Mouse (Mus musculus): ENCODE data around the gene Mrap.

Mrap gene

DNA sequence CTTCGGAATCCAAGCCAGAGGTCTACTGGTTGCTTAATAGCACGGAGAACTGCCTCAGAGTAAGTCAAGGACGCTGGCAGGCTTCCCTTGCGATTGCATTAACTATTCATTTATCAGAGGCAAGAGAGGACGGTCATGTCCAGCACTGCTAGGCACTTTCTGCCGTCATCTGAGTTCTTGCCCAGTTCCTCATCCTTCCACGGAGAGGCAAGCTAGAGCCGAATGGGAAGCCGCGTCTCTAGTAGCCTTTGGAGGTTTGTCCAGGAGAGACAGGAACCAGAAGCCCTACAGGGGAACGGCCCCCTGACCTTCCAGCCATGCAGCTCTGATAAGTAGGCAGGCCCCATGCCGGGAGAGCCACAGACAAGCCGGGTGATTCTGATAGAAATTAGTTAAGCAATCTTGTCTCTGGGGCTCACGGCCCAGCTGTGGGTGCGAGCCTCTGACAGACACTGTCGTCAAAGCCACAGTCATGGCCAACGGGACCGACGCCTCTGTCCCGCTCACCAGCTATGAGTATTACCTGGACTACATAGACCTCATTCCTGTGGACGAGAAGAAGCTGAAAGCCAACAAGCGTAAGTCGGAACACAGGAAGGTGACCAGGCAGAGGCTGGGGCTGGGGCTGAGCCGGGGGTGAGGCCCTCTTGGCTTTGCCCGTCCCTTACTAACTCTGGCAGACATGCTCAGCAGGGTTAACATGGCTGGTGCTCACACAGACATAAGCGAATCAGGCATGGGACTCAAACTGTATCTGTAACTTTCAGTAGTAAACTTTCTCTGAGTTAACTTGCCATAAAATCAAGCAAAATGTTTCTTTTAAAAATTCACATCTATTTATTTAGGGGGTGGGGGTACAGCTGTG is at the start of gene Mrap:
TSS of gene Mrap (plus strand) at position 116 of the 865 bp plus-strand sequence.
- peak; percentile 98 for DNase-seq

DNA sequence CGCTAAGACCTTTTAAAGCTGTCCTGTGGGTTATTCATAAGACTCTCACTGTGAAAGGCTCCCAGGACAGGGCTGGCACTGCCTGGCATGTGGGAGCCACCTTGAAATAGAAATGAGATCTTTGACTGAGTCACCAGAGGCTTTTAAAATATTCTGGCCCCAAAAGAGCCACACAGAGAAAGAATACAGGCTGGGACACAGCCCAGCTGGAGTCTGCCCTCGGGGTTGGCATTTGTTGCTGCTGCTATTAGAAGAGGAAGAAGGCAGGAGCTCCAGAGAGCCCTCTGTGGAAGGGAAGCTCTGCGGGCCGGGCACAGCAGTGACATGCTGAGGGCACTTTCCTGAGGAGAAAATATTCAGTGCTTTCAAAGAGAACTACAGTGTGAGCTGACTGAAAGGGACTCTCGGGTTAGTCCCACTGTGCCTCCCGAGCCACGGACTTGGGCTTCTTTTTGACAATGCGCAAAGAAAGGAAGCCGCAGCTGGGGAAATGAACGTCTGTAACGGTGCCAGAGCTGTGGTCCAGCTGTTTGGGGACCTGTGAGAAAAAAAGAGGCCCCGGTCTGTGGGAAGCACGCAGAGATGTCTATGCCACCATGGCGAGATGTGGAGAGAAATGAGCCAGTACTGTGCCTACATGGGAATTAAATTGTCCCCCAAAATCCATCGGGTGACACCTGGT is 45.2 kb upstream of the Mrap start:
- DNase-seq = peak; percentile 95

DNA sequence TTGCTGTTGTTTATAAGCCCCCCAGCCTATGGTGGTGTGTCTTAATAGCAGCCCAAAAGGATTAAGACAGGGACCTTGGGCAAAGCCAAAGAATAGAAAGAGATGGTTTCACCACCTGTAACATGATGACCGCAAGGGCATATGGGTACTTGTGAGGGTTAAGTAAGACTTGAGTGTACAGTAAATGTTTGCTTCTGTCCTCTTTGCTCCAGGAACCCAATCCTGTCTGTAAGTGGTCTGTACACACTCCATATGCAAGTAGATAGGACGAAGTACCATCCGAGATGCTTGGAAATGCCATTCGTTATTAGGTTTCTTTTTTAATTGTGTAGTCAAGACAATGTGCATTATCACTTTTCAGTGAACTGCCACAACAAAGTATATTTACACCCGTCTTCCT is 44.4 kb upstream of the Mrap start:
- DNase-seq = no peak

DNA sequence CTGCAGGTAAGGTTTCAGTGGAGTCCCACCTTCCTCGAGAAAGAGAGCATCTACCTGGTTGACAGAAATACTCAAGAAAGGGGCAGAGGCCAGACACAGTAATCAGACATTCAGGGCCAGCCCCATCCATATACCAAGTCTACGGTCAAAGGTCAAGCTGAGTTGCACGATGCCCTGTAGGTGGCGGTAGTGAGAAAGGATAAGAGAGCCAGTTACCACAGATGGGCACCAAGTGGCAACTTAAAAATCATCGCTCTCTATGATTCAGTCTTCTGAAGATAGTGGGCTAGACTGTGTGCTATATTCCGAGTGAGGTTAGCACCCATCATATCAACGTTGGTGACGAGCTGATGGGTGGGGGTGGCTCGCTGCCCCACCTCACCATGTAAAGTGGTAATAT is 43.3 kb upstream of the Mrap start:
- DNase-seq = peak; percentile 88

DNA sequence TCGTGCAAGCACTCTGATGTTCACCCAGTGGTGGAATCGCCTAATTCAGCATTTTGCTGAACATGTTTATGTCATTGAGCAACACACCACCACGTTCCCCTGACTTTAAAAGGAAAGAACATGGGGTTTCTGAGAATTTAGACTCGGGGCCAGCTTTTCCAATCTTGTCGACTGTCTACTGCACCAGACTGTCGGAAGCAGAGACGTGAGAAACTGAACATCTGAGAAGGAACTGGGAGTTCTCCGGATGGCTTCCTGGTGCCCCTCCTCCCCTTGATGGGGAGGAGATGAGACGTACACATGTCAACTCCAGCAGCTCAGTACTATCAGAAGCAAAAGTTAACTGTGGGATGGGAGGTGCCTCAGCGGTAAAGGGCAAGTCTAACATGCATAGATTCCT is 42.9 kb upstream of the Mrap start:
- DNase-seq = peak; percentile 97

DNA sequence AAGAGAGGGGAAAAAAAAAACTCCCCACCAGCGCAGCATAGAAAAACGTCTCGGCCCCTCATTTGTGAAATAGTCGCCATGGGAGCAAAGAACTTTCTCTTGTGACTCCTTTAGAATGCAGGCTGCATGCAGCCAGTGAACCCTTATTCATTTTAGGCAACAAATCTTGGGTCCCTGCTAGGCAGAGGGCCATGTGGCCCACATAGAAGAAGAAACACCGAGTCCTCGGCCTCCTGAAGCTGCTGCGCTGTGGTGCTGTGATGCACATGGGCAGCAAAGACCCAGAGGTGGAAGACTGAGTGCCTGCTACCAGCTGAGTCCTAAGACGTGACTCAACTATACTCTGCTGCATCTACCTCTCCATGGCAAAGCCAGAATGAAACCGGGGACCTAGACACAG is 41.7 kb upstream of the Mrap start:
- DNase-seq = peak; percentile 86

DNA sequence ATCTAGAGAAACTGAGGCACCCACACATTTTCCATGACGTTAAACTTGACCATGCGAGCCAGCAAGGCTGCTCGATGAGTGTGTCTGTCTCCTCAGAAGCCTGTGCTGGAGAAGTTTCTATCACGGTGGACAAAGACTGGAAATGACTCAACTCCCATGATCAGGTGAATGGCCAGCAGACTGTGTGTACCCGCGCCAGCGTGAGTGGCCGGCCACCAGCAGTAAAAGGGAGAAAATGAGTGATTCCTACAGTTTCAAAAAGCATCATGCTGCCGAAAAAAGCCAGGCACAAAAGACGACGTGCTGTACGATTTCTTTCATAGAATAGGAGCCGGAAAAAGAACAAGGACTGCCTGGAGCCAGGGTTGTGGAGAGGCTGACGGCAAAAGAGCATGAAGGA is 38.6 kb upstream of the Mrap start:
- no peak for DNase-seq

DNA sequence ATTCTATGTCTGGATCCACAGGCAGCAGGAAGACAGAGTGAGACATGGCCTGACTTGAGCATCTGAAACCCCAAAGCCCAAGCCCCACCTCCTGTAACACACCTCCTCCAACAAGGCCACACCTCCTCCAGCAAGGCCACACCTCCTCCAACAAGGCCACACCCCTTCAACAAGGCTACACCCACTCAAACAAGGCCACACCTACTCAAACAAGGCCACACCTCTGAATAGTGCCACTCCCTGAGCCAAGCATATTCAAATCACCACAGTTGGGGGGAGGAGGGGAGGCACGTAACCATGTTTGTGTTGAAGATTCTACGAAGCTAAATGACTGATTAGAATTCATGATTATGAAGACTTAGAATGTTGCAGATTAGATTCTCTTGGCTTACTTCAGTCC is 36.5 kb upstream of the Mrap start:
- no peak for DNase-seq

DNA sequence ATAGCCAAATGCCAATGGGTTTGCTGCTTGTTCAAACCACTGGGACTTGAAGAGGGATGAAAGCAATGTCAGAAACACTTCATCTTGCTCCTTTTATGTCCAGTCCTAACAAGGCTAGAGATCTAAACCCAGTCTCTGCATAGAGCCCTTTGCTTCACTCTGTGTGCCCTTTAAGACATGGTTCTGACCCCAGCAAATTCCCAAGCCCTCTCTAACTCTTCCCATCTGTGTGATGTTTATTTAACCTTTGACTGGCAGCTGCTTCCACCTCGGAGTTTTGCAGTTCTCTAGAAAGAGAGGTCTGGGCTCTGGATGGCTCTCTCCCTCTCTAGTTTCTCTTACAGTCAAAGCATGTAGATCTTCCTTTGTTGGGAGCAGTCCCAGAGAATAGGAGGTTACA is 34.4 kb upstream of the Mrap start:
- no peak for DNase-seq

DNA sequence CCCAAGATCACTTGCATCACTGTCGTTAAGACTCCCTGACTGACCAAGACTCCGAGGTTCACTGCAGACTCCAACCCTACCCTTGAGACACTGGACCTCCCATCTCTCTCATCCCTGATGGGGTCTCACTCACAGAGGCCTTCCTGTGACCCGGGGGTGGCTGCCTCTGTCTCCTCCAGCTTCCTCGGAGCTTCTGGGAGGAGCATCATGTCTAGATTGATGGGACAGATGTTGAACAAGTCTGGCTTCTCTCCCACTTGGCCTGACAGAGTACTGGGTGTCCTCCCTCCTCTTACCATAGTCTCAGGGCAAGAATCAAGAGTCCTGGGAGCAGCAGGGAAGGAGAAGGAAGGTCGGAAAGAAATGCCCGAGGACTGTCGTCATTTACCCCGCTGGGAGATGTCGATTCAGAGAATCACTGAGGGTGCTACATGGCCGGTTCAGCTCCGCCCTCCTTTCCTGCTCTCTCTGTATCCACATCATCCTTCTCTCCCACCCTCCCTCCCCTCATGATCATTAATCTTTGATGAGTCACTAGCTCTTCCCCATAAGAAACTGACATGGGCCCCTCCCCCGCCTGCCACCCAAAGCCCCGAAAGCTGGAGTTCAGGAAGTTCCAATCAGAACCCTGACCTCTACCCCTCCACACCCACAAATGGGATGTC is 33.7 kb upstream of the Mrap start:
- DNase-seq = peak; percentile 95

DNA sequence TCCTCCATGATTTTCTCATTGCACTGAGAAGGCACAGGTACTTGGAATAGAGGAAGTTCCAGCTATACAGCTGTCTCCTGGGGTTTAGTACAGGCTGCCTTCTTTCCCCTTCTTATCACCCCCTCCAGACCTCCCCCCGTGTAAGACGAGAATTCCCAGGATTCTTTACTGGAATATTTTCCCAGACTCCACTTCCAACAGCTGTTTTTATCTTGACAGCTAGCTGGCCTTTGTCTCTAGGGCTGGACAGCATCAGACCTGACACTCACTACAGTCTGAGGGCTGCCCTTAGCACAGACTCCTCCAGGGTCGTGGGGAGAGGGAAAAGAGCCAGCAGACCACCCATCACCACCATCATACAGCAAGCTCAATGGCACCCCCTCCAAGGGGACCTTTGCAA is 31.7 kb upstream of the Mrap start:
- DNase-seq = peak; percentile 96

DNA sequence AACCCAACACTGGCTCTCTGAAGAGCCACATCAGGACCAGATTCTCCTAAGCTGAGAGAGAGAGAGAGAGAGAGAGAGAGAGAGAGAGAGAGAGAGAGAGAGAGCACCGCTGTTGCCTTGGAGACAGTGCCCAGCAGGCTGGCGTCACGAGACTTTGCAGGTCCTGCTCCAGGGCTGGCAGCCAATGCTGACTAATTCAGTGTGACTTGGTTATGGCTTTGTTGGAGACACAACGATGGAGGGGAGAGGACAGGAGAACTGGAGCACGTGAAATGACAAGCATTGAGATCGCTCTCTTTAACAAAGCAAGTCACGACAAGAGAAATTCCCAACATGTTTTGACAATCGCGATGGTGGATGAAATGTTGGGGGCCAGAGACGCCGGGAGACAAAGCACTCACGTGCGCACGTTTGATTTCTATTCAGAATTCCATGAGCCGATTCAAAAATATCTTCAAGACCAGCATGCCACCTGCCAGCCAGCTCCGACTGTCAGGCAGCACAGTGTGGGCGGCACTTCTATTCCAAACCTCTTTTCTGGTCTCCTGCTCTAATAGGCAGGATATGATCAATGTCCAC is 28.2 kb upstream of the Mrap start:
- DNase-seq = peak; percentile 95

DNA sequence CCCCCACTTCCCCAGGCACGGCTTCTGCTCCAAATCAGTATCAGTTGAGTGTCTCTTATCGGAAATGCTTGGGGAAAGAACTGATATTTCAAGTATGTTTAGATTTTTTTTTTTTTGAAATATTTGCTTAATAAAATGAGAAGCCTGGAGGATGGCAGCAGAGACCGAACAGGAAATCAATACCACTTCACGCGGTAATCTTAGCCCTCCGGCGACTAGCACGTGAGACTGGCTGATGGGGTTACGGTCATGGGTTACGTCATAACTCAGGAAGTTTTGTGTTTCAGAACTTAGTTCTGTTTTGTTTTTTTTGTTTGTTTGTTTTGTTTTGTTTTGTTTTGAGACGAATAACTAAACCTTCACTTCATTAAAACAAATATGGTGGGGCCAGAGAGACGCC is 27.7 kb upstream of the Mrap start:
- DNase-seq = no peak

DNA sequence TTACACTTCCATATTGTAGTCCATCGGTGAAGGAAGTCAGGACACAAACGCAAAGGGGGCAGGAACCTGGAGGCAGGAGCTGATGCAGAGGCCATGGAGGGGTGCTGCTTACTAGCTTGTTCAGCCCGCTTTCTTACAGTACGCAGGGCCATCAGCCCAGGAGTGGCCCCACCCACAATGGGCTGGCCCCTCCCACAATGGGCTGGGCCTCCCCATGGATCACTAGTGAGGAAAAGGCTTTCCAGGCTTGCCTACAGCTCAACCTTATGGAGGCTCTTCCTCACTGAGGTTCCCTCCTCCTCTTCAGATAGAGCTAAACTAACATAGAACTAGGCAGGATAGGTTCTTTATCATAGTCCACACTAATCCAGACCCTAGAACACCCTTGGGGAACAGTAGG is 14.0 kb upstream of the Mrap start:
- peak; percentile 54 for DNase-seq

DNA sequence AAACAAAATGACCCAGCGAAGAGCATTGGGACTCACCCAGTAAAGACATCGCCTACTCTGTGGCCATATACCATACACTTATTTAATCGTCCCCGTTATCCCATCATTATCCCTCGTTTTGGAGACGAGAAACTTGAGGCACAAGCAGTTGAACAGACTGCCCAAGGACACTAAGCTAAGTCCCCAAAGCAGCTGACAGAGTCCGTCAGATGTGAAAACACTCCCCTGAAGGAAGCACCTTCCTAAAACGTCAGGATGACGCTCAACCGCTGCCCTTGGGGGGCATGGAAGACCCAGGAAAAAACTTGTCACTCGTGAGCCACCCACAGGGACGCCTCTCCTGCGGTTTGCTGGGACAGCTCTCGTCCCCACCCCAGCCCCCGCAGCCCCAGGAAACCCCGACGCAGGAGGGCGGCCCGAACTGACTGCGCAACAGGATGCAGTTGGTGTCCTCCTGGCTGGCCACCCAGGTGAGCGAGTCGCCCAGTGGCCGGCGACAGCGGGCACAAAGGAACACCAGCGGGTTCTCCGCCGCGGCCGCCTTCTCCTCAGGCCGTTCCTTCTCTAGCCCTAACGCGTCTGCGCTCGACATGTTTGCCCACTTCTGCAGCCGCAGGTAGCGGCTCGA is 11.3 kb upstream of the Mrap start:
- no peak for DNase-seq

DNA sequence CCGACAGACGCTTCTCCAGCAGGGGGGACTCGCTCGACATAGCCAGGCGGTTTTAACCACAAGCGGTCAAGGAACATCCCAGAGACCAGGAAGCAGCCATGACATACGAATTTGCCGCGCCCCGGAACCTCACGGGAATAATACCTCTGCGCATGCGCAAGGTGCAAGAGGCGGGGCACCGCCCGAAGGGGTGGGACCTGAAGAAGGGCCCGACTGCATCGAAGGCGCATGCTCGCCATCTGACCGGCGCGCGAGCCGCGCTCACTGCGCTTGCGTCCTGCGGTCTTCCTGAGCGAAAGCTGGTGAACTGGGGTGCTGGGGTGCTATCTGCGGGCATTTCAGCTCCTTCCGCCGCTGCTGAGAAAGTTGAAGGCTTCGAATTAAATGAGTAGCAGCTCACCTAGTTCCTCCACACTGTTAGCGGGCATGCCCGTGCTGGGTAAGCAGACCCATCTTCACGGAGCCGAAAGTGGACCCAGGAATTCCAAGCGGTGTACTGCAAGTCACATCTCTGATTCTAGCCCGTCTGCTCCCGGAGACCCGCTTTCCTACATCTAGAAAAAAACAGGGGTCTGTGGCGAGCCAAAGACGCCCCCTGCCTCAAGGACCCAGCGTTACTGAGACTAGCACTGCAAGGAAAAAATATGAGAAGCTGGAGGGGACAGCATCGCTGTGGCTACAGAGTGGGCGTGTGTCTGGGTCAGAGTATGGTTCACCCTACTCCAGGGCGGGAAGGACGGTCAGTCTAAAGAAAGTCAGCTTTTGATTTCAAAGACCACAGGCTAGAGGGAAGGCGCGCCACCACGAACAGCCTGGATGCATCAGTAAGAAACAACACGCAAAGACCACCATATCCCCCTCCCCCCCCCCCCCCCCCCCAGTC is 10.5 kb upstream of the Mrap start, which contains the start of gene Mis18a:
TSS of gene Mis18a (minus strand) at position 172 of the 883 bp plus-strand sequence.
- DNase-seq = peak; percentile 99

DNA sequence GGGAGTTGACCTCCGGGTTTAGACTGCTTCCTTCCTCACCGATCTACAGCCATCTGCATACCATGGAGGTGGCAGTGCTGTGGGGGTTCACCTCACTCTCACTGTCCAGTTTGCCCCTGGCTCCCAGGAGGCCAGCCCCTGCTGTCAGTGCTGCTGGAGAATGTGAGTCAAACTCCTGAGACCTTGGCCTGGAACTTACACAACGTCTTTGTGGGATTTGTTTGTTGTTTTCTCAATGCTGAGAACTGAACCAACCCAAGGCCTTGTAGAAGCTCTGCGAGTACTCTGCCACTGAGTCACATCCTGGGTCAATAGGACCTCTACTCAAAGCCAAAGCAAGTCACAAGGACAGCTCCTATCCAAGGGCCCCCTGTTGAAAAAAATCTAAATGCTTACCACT is 2.4 kb upstream of the Mrap start:
- DNase-seq = no peak

DNA sequence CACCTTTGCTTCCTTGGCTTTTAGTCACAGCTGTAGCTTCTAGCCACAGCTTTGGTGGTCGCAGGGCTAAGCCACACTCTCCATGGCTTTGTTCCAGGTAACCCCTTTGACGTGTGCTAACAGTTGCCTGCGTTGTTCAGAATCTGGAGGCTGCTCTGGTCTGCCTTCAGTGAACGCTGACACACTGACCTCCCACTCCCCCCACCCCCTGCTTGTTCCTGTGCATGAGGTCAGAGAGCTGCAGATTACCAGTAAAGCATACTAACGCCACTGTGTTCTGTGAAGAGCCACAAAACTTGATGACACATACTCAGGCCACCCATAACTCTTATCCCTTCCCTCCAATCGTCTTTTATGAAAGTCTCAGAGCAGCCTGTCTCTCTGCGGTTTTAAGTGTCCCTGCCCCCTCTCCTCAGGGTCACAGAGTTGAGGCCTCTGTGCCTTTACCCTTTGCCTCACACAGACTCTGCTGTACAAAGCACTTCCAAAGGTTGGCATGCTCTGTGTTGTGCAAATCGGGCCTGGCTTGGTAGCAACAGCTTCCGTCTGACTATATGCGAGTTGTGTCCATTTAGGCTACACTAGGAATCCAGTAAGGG is 1.2 kb upstream of the Mrap start:
- no peak for DNase-seq

DNA sequence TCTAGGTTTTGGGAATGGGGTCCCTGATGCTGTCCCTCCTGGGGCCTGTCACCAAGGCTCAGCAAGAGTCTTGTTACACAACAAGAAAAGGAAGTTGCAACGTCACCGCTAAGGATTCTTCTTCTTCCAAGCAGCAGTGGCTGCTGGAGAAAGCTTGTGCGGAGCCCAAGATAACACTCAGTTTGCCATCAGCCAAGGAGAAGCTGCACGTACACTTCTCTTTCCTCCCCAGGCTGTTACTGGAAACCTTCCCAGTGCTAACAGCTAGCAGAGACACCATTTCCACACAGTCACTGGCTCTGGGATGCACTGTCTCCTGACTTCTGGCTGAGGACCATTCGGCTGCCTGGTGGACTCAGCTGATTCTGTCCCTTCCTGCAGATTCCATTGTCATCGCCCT is 9.1 kb downstream of the Mrap start:
- peak; percentile 98 for DNase-seq

DNA sequence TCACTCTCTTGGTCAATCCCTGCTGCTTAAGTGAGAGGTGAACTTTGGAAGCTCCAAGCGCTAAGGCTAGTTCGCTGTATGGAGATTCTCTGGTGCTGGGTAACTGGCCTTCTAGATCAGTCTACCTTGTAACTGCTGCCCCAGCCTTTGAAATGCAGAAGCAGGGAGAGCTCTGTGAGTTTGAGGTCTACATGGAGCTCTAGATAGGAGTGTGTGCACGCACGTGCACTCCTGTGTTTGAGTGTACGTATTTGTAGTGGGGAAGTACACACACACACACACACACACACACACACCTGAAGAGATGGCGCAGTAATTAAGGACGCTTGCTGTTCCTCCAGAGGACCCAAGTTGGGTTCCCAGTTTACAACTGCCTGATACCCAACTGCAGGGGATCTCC is 10.2 kb downstream of the Mrap start:
- no peak for DNase-seq

DNA sequence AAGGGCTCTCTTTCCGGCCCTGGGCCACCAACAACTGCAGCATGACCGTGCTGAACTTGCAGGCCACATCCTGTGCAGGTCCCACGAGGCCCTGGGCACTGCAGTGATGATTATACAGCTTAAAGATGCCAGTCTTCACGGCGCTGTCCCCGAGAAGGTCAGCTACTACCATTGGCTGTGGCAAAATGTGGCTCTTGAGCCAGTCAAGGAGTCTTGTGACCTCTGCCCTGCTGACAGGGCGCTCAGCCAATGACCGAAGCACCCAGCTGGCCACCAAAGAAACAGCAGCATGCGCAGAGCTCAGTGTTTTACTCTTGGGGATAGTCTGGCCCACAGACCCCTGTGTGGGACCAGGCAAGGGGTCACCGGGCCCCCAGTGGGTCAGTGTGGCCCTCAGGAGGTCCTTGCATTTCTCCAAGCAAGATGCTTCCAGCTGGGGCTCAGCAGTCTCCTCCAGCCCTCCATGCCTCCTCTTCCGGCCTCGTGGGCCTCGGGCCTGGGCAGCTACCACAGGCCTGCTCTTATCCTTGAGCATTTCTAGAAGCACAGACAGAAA is 15.5 kb downstream of the Mrap start:
- peak; percentile 91 for DNase-seq

Data from heart, adult 11 months (tissue).